Mouse (Mus musculus) CD4-positive, CD25-positive, alpha-beta regulatory T cell, adult 2 months (primary cell): ENCODE data around the gene Cphx1.
"Not testable (repeated sequence)": the region's sequence is repeated elsewhere in the genome, so short reads cannot be mapped to it uniquely, and the experiment has no call there.

Experiments
- DNase-seq: peaks from one replicate; pipeline ENCODE4 v3.0.0-alpha.2; 2012; ENCODE audit warnings: low read depth, low spot score

Gene Cphx1

DNA sequence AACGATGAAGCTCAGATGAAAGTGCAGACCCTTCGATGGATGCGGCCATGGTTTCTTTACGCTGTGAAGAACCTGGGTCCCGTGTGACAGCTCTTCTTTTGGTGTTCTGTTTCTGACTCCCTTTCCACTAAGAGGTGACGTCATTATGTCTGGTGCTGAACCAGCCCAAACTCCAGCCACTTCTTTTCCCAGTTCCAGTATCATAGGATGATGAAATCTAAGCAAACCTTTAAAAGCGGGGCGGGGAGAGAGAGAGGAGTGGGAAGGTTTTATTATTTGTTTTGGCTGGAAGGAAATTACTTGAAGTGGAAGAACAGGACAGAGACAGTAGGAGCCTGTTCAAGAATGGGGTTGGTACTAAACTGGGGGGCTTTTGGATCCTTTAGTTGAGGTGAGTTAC, at the start of gene Cphx1:
TSS of gene Cphx1 (plus strand) at position 301 of the 400 bp plus-strand sequence.
- DNase-seq, result not testable (repeated sequence)

DNA sequence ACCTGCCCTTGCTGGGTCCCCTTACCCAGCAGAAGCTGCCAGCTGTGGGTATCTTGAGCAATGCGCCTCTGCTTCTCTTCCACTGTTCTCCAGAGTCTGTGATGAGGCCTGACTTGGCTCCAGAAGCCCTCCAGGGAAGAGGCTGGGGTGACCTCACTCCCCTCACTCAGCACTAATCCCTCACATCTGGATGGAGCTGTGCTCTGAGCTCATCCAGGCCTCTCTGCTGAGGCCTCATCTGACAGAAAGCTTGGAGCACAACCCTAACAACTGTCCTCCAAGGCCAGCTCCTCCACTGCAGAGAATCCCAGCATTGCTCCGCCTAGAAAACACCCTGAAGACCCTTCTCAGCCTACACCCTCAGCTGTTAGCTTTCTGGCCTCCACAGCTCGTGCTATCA, 43.5 kb upstream of the Cphx1 start:
- DNase-seq, result not testable (repeated sequence)

DNA sequence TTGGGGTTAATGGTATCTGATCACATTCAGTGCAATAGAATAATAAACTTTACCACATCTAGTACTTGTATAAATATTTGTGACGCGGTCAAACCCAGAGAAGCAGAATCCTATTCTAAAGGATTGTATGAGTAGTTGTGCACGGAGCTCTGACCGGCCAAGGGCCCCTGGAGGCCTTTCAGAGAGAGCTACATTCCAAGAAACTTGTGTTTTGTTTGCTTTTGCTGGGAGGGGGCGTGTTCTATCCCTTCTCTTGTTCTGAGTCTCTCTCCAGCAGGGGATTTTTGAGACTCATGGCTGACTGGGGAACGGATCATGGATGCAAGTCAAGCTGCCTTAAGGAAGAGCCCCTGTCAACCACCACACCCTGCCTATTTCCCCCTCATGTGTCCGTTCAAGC, 42.4 kb upstream of the Cphx1 start:
- DNase-seq, result not testable (repeated sequence)

DNA sequence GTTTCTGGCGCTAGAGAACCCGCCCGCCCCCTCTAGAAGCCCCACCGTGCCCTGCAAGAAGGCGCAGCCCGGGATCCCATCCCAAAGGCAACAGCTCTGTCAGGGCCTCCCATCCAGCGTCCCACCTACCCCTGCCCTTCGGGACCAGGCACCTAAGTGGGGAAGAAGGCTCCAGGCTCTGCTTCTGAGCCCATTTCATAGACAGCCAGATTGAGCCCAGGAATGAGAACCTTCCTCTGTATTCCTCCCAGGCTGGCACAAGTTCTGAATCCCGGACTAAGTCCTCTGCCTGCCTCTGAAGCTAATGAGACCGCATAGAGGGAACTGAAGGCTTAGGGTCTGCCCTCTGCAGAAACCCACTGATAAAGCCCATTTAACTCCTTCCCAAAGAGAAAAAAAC, 35.1 kb upstream of the Cphx1 start, which contains the start of gene Plac9a:
TSS of gene Plac9a (minus strand) at position 101 of the 400 bp plus-strand sequence.
- not testable (repeated sequence) for DNase-seq

DNA sequence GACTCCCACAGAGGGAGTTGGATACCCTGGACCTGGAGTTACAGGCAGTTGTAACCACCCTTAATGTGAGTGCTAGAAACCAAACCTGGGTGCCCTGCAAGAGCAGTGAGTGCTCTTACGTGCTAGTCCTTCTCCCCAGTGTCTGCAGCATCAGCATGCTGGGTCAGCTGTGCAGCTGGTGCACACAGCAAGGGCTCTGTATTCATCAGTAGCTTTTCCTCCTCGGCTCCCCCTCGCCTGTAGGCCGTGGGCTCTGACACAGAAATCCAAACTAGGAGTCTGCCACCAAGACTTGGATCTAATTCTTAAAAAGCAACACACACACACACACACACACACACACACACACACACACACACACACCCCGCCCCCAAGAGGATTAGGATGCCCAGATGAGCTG, 32.9 kb upstream of the Cphx1 start:
- DNase-seq, result not testable (repeated sequence)

DNA sequence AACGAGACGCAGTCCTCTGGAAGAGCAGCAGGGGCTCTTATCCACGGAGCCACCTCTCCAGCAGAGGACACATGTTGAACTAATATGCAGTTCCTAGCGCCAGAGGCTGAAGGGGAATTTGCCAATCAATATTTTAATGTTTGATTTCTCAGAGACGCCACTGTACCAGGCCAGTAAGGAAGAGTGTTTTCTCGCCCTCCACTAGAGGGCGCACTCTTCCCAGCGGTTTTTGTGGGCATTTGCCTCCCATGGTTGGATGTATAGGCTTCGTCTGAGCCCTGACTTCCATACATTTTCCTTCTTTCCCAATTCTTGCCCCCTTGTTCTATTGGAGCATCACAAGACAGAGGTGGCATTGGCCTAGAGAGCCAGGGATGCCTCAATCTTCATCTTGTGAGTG, 30.8 kb upstream of the Cphx1 start:
- DNase-seq, result not testable (repeated sequence)

DNA sequence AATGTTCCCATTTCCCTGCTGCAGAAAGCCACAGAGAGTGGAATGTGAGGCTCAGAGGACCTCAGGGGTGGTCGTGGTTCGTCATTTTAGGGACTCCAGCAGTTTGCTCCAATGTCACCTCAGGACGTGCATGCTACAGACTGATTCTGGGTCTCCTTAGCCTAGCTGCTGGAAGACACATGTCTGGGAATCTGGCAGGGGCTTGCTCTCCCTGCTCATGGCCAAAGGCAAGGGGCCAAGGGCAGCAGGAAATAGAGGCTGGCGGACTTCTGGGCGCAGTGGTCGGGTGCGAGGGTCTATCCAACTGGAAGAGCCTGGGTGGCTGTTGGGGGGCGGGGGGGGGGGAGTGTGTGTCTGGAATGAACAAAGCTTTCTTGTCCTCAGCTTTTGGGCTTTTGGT, 29.1 kb upstream of the Cphx1 start:
- not testable (repeated sequence) for DNase-seq

DNA sequence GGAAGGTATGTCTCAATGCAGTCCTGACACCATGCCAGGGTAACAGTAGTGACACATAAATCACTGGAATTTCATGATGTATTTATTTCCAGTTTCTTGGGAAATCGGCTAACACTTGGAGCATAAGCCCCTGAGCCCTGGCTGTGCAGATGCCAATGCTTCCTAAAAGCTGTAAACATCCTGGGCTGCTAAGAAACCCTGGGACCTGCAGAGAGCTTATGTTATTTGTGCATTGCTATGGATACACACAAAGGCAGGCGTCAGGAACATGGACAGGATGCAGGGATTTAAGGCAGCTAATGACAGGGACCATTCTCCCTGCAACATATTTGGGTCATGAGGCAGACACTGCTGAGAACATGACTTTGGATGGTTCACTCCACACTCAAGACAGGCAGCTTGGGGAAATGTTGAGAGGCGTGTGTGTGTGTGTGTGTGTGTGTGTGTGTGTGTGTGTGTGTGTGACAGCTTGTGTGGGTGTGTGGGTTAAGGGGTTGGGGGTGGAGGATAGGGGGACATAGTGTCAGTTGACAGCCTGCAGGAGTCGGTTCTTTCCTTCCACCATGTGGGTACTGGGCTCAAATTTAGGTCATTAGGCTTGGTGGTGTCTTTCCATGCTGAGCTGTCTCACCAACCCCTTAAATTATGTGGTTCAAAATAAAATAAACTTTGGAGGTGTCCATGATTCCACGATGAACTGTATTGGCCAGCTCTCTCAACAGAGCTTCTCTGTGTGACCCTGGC, 19.5 kb upstream of the Cphx1 start:
- not testable (repeated sequence) for DNase-seq

DNA sequence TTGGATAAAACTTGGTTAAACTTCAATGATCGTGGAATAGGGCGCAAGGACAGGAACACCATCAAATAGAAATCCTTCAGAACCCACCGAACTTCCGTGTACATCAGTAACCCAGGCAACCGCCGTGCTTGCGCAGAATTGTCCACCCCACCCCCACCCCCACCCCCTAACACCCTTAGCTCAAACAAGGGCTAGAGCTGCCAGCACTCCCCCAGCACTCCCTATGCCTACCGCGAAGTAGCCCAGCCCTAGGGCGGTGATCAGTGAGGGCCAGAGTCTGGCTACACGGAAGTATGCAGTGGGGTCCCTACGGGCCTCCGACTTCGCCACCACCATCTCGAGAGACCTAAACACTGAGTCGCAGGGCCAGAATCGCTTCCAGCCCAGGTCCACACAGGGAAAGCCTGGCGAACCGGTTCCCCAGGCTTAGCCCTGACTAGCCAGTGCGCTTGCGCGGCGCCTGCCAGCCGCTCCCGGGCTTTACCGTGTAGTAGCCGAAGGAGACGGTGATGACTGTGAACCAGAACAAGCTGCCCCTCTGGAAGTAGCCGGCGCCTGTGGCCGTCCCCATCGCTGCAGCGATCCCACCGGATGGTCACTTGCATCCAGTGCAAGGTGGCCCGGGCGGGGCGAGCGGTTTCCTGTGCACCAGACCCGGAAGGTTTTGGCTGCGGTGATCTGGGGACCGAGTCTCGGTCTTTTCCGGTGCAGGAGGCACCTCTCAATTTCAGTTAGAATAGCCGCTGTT, 11.1 kb upstream of the Cphx1 start:
- not testable (repeated sequence) for DNase-seq

DNA sequence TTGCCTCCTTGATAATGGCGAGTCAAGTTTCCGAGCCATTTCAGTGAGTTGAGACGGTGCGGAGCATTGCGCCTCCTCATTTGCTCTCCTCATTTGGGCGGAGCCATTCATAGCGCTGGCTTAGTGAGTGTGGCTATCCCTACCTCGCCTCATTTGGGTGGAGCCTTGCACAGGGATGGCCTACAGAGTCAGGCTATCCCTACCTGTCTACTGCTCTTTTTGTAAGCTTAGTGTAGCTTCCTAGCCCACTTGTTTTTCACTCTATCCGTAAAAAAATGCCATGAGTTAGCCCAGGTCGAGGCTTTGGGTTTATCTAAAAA, 10.6 kb upstream of the Cphx1 start, which contains the start of gene Tmem254a:
TSS of gene Tmem254a (minus strand) at position 111 of the 320 bp plus-strand sequence.
- not testable (repeated sequence) for DNase-seq

DNA sequence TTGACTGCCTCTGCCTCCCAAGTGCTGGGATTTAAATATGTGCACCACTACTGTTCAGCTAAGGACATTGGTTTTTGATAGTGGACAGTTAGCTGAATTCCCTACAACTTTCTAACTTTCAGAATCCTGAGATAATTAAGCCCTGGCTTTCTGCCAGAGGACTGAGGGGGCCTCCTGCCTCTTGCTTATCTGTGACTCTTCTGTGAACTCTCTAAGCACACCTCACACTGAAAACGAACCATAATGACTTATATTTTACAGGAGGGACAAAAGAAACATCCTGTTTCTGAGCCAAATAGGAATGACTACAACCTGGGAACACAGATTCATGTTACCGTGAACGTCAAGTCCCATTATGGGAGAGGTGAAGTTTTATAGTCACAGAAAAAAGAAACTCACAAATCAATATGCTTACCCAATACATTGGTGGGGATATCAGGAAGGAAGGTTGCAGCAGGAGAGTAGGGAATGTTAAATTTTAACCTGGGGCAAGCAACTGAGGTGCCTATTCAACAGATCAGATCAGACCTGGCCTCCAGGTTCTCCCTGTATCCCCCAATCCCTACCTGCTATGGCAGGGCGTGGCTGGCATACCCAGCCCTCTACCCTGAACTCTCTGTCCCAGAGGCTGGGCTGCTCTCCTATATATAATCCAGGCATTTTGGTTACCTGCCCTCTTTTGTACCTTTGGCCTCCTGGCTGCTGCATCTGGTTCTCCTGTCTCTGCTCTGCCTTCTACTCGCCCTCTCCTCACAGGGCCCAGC, 1.1 kb upstream of the Cphx1 start:
- DNase-seq, result not testable (repeated sequence)

DNA sequence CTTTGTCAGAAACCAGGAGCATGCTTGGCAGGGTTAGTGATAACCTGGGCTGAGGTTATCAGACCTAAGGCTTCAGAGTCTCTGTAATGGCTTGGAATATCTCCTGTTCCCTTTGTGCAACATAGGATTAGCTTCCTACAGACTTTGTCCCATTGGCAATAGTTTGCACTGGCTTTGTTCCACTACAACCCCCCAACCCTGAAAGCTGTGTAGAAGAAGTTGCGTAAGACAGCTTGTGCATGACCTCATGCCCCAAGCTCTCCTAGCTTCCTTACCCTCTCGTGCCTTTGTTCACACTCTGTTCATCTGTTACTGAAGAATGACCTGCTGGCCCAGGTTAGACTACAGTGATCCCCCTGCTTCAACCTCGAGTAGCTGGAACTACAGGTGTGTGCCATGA, 19.8 kb downstream of the Cphx1 start:
- DNase-seq, result not testable (repeated sequence)

DNA sequence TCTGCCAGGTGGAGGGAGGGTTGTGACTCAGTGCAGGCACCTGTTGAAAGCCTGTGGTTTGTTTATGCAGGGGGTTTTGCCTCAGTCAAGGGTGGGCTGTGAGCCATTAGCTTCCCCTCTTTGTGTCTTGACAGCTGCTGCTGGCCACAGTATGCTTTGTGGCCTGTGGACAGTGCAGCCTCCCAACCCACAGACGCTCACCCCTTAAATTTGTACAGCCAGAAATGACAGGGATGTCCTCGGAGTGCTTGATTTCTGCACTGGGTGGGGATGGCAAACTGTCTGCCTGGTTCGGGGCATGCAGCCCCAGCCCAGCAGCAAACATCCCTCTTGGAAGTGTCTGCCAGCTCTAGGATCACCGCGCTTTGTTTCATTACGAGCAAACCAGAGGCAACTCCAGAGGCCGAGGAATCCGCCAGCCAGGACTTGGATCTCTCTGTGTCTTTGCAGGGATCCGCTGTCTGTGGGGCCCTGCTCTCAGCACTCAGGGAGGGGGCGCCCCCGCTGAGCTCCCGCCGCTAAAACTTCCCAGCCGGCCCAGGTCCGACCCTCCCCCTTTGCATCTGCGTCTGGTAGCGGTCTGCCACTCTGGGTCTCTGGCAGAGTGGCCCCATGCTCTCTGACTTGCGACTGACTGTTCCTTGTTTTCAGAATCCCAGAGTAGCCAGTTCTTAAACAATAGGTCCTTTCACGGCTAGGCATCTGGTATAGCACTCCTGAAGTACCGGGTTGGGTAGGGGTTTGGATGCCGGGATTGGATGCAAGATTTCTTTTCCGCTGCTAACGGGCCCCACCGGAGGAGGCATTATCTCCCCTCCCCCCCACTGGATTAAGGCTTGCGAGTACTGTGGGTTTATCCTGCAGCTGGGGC, 40.5 kb downstream of the Cphx1 start, which contains the start of gene Duxbl1:
TSS of gene Duxbl1 (plus strand) at position 207 of the 871 bp plus-strand sequence.
- DNase-seq, result not testable (repeated sequence)

DNA sequence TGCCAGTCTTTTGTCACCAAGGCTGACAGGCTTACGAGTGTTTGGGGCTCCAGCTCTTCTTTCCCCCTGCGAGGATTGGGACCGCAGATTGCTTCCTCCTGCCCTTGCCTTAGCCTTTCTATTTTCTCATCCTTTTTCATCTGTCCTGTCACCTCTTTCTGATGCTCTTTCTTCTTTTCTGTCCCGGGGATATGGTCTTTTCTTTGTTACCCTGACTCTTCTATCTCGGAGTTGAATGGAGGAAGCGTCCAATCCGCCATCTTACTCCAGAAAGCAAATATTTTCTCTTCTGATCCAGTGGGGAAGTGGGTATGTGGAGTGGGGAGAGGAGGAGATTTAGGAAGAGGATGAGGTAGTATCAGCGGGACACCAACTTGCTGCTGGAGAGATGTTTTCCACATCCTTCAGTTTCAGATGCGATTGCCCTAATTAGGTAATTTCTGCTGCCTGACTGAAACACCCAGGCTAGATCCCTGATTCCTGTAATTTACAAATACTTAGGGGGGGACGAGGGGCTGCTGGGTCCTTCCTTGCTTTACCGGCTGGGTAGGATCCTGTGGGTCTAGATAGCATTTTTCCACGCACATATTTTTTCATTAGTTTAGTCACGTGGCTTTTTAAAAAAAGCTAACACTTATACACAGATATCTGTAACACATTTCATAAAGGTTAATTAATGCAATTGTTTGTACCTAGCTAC, 41.3 kb downstream of the Cphx1 start:
- not testable (repeated sequence) for DNase-seq

DNA sequence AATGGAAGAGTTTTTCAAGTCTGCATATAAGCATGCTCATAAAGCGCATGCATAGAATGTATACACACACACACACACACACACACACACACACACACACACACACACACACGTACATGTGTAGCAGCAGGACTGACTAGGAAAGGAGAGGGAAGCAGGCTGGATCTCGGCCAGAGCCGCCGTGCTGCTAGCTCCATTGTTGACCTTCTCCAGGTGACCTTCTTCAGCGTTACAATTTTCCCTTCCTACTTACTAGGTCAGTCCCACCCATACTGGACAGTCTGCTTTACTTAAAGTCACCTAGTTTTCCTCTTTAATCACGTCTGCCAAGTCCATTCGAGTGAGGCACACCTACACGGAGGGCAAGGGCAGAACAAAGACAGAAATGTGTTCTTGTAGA, 43.8 kb downstream of the Cphx1 start:
- DNase-seq, result not testable (repeated sequence)
